Mouse (Mus musculus) brain, embryonic 14.5 days (tissue): ENCODE measurements around the gene Pepd.

Experiments
- CTCF ChIP-seq: fragments of 200-500 bp; IDR thresholded peaks from 2 replicates; pipeline ENCODE4 v1.5.1; 2012; ENCODE audit warnings: inconsistent platforms, mild to moderate bottlenecking, moderate library complexity, borderline replicate concordance; ENCODE audit not compliant: insufficient read depth, insufficient read length; ENCODE audit errors: extremely low read depth
- POLR2A ChIP-seq: fragments of 200-500 bp; IDR thresholded peaks from 2 replicates; pipeline ENCODE4 v1.6.1; 2012; ENCODE audit warnings: mild to moderate bottlenecking, inconsistent platforms, borderline replicate concordance; ENCODE audit not compliant: poor library complexity, insufficient read depth, insufficient read length, severe bottlenecking; ENCODE audit errors: extremely low read depth

GRCm38 (mm10) chr7:35029648-35030047 lies 117.5 kb downstream of the Pepd start:
- no peak for TF ChIP-seq POLR2A
- no peak for TF ChIP-seq CTCF
